Mouse (Mus musculus): ENCODE data around the gene Arhgef3. TPM values are rescaled to one million over a fixed set of nuclear protein-coding genes. Genes with fewer than 3 reads are reported as not detected.

Gene Arhgef3
- polyA plus RNA-seq, 2 experiments: 2.6 to 5.4 TPM

DNA sequence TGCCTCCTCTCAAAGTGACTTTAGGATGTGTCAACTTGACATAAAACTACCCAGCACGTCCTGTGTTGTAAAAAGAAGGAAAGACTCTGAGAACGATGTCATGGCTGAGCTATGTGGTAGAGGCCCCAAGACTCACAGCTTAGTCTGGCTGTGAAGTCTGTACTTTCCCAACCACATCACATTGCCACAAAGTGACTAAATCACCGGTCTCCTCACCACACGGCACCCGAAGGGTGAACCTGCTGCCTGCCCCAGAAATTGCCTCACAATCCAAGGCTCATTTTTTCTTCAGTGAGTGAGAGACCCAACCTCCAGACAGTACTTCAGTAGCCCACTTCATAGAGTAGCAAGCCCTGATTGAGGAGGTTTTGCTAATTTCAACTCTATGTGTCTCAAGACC, 226.8 kb downstream of the Arhgef3 start:
- Histone ChIP-seq H3K4me3 (ENCODE audit: insufficient read depth in 1 of 2, low read depth in 2 of 2, low read length in 2 of 2) (no peak overlapping the region), H3K27ac (no peak overlapping the region), H3K4me2 (ENCODE audit: low read depth) (no peak overlapping the region), H3K27me3 (ENCODE audit: control insufficient read depth, insufficient read depth, low read length) (peaks cover 3% of the 10 kb centered on the region; the same call in 1 of the 2 replicates), H3K36me3 (replicated peaks; ENCODE audit: control insufficient read depth, insufficient read depth, low read depth) (no peaks in the 10 kb centered on the region), H3K9me3 (ENCODE audit: control insufficient read depth, low read length) (no peaks in the 10 kb centered on the region), H3K4me1 (replicated peaks; ENCODE audit: control insufficient read depth in 2 of 2, insufficient read depth in 2 of 2, low read length in 1 of 2) (peaks cover 0 to 27% of the 10 kb centered on the region in 2 experiments; a peak in 2 of 4 replicates), H3K9ac (replicated peaks) (no peak overlapping the region)
- DNase-seq (ENCODE audit: low read depth in 3 of 3, low spot score in 3 of 3) (no peak), ATAC-seq (ENCODE audit: insufficient read depth) (no peak)
- TF ChIP-seq CTCF (IDR thresholded peaks at IDR 0.05; ENCODE audit: low read depth): no peak
- no peak for TF ChIP-seq EP300 (IDR thresholded peaks at IDR 0.05; ENCODE audit: low read depth)
- WGBS (ENCODE audit: insufficient replicate concordance): 34% methylated on average over 5 of the region's 5 CpGs

DNA sequence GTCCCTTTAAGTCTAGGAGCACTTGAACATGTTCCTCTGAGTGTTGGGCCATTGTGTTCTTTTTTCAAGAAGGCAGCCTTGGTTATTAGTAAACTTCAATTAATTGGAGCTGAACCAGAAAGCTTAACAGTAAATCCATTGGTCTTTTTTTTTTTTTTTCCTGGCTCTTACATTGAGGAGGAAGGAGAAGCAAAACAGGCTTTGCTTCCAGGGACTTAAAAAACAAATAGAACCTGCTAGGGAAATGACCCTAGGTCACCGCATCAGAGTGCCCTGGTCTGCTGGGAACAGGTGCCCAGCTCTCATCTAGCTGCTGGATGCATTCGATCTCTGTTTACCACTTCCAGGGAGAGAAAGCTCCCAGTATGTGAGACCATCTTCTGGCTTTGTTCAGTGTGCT, 227.8 kb downstream of the Arhgef3 start:
- ATAC-seq (ENCODE audit: insufficient read depth): no peak

DNA sequence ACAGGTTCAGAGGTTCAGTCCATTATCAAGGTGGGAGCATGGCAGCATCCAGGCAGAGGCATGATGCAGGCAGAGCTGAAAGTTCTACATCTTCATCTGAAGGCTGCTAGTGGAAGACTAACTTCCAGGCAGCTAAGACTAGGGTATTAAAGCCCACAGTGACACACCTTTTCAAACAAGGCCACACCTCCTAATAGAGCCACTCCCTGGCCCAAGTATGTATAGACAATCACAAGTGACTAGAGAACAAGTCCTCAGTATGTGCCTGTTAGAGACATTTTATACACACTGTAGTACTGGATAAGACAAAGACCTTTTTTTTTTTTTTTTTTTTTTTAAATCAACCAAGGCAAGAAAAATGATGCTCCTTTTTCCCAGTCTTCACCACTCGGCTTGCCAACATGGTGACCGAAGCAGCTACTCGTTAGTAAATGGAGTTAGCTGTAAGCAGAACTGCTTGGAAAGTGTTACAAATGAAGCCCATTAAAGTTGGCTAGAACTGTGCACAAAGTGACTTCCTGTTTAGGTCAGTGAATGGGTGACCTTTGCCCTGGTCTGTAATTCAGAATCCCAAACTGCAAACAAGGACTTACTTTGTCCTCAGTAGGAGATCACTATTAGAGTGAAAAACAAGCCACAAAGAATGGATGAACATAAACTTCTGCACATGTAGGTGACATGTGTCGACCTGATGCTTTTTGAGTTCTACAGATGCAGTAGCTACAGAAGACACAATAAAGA, 229.7 kb downstream of the Arhgef3 start:
- no peak overlapping the region for H3K9ac ChIP-seq (replicated peaks)
- H3K9me3 ChIP-seq (ENCODE audit: control insufficient read depth, low read length): no peaks in the 10 kb centered on the region
- WGBS (ENCODE audit: insufficient replicate concordance): 59% methylated on average over 4 of the region's 4 CpGs
- H3K4me2 ChIP-seq (ENCODE audit: low read depth): no peak overlapping the region
- DNase-seq (ENCODE audit: low read depth in 3 of 3, low spot score in 3 of 3): no peak
- no peak for ATAC-seq (ENCODE audit: insufficient read depth)
- H3K27ac ChIP-seq: no peak overlapping the region
- TF ChIP-seq EP300 (IDR thresholded peaks at IDR 0.05; ENCODE audit: low read depth) (no peak), CTCF (IDR thresholded peaks at IDR 0.05; ENCODE audit: low read depth) (no peak)
- no peaks in the 10 kb centered on the region for H3K27me3 ChIP-seq (ENCODE audit: control insufficient read depth, insufficient read depth, low read length)
- no peaks in the 10 kb centered on the region for H3K36me3 ChIP-seq (replicated peaks; ENCODE audit: control insufficient read depth, insufficient read depth, low read depth)
- H3K4me3 ChIP-seq (ENCODE audit: insufficient read depth in 1 of 2, low read depth in 2 of 2, low read length in 2 of 2): no peak overlapping the region
- peaks cover under 1 to 21% of the 10 kb centered on the region in 2 experiments; a peak in 3 of 4 replicates for H3K4me1 ChIP-seq (replicated peaks; ENCODE audit: control insufficient read depth in 2 of 2, insufficient read depth in 2 of 2, low read length in 1 of 2)

More for the DNA sequence above, 227.8 kb downstream of the Arhgef3 start:
- WGBS (ENCODE audit: insufficient replicate concordance): 55% methylated on average over 2 of the region's 2 CpGs
- DNase-seq (ENCODE audit: low read depth in 3 of 3, low spot score in 3 of 3): no peak
- no peak overlapping the region for H3K27ac ChIP-seq
- no peaks in the 10 kb centered on the region for H3K9me3 ChIP-seq (ENCODE audit: control insufficient read depth, low read length)
- peaks cover 0 to 18% of the 10 kb centered on the region in 2 experiments; a peak in 2 of 4 replicates for H3K4me1 ChIP-seq (replicated peaks; ENCODE audit: control insufficient read depth in 2 of 2, insufficient read depth in 2 of 2, low read length in 1 of 2)
- H3K4me2 ChIP-seq (ENCODE audit: low read depth): no peak overlapping the region
- H3K4me3 ChIP-seq (ENCODE audit: insufficient read depth in 1 of 2, low read depth in 2 of 2, low read length in 2 of 2): no peak overlapping the region
- H3K9ac ChIP-seq (replicated peaks): no peak overlapping the region
- H3K27me3 ChIP-seq (ENCODE audit: control insufficient read depth, insufficient read depth, low read length): peaks cover under 1% of the 10 kb centered on the region; the same call in 1 of the 2 replicates
- no peak for TF ChIP-seq CTCF (IDR thresholded peaks at IDR 0.05; ENCODE audit: low read depth)
- TF ChIP-seq EP300 (IDR thresholded peaks at IDR 0.05; ENCODE audit: low read depth): no peak
- no peaks in the 10 kb centered on the region for H3K36me3 ChIP-seq (replicated peaks; ENCODE audit: control insufficient read depth, insufficient read depth, low read depth)

DNA sequence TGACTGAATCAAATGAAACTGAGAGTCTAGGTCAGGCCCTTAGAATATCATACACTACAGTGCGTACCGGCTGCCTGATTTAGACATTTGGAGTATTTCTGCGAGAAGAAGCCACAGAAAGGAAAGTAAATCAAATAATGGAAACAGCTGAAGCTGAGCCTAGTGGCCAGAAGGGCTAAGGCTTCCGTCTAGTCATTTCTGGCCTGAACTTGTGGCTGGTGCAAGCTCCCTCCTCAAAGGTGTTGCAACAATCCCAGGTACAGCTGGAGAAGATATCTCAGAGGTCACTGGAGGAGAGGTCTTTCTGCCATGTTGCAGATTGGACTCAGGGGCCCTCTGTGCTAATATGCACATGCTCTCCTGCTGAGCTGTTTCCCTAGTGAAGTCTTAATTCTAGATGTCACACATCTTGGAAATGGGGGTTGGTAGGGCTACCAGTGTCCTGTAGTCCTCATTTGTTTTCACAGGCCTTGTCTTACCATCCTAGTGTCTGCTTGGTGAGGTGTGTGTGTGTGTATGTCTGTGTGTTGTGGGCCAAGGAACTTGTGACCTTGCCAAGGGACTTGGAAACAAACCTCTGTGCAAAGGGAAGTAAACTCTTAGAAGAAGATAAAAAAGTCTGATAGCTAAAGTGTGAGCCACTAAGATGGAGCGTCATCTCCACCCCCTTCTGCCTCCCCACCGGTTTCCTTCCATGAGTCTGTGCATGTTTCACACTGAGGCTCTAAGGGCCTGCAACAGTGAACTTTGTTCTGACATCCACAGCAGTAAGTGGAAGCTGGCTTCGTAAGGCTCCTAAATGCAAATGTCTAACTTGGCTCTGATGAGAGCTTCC, 230.6 kb downstream of the Arhgef3 start:
- no peak for TF ChIP-seq CTCF (IDR thresholded peaks at IDR 0.05; ENCODE audit: low read depth)
- no peak for TF ChIP-seq EP300 (IDR thresholded peaks at IDR 0.05; ENCODE audit: low read depth)
- ATAC-seq (ENCODE audit: insufficient read depth) (no peak), DNase-seq (ENCODE audit: low read depth in 3 of 3, low spot score in 3 of 3) (no peak)
- H3K4me2 ChIP-seq (ENCODE audit: low read depth): no peak overlapping the region
- no peak overlapping the region for H3K27ac ChIP-seq
- H3K4me3 ChIP-seq (ENCODE audit: insufficient read depth in 1 of 2, low read depth in 2 of 2, low read length in 2 of 2): no peak overlapping the region
- H3K4me1 ChIP-seq (replicated peaks; ENCODE audit: control insufficient read depth in 2 of 2, insufficient read depth in 2 of 2, low read length in 1 of 2): peaks cover 9 to 29% of the 10 kb centered on the region in 2 experiments
- H3K27me3 ChIP-seq (ENCODE audit: control insufficient read depth, insufficient read depth, low read length): no peaks in the 10 kb centered on the region
- no peak overlapping the region for H3K9ac ChIP-seq (replicated peaks)
- H3K36me3 ChIP-seq (replicated peaks; ENCODE audit: control insufficient read depth, insufficient read depth, low read depth): no peaks in the 10 kb centered on the region
- WGBS (ENCODE audit: insufficient replicate concordance): 52% methylated on average over 7 of the region's 7 CpGs
- H3K9me3 ChIP-seq (ENCODE audit: control insufficient read depth, low read length): no peaks in the 10 kb centered on the region

DNA sequence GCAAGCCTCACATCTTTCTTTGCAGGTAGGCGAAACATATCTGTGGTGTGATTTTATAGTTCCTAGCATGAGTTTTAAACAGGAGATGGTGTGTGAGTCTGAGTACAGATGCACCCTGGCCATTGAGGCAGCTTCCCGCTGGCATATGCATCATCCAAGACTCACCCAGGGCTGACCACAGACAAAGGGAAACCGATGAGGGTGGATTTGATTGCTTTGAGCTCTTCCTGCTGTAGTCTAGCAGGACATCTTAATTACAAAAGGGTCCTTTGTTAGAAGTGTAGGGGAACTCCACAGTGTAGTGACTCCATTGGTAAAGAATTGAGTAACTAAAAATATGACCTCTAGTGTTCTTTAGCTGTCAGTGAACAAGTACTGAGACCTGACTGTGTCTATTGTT, 232.5 kb downstream of the Arhgef3 start:
- DNase-seq (ENCODE audit: low read depth in 3 of 3, low spot score in 3 of 3) (no peak), ATAC-seq (ENCODE audit: insufficient read depth) (no peak)
- Histone ChIP-seq H3K9me3 (ENCODE audit: control insufficient read depth, low read length) (no peaks in the 10 kb centered on the region), H3K9ac (replicated peaks) (no peak overlapping the region), H3K4me1 (replicated peaks; ENCODE audit: control insufficient read depth in 2 of 2, insufficient read depth in 2 of 2, low read length in 1 of 2) (peaks cover 18 to 35% of the 10 kb centered on the region in 2 experiments), H3K27me3 (ENCODE audit: control insufficient read depth, insufficient read depth, low read length) (no peaks in the 10 kb centered on the region), H3K36me3 (replicated peaks; ENCODE audit: control insufficient read depth, insufficient read depth, low read depth) (no peaks in the 10 kb centered on the region), H3K4me2 (ENCODE audit: low read depth) (no peak overlapping the region), H3K4me3 (ENCODE audit: insufficient read depth in 1 of 2, low read depth in 2 of 2, low read length in 2 of 2) (no peak overlapping the region), H3K27ac (no peak overlapping the region)
- TF ChIP-seq CTCF (IDR thresholded peaks at IDR 0.05; ENCODE audit: low read depth) (no peak), EP300 (IDR thresholded peaks at IDR 0.05; ENCODE audit: low read depth) (no peak)
- 44% methylated on average over 3 of the region's 3 CpGs for WGBS (ENCODE audit: insufficient replicate concordance)
